Mouse (Mus musculus) liver, embryonic 15.5 days (tissue): ENCODE data around the gene Pnkd. TPM values are rescaled to one million over a fixed set of nuclear protein-coding genes. Genes with fewer than 3 reads are reported as not detected.

Experiments used
- ATAC-seq: fragments of 200-750 bp; cut with Nextera tagmentation; 2 replicates; pipeline ENCODE4 v1.8.0; 2017; ENCODE audit warnings: moderate number of reproducible peaks, mild to moderate bottlenecking, moderate library complexity; ENCODE audit not compliant: insufficient read depth
- H3K27ac ChIP-seq: fragments of 300-500 bp; sonication (generic); replicated peaks from 2 replicates; pipeline ENCODE4 v1.5.1; 2015; ENCODE audit warnings: mild to moderate bottlenecking, inconsistent platforms
- H3K27me3 ChIP-seq: fragments of 300-500 bp; sonication (generic); 2 replicates; pipeline ENCODE4 v1.6.1; 2015; ENCODE audit warnings: mild to moderate bottlenecking, inconsistent platforms
- H3K36me3 ChIP-seq: fragments of 300-500 bp; sonication (generic); replicated peaks from 2 replicates; pipeline ENCODE4 v1.6.1; 2015; ENCODE audit warnings: moderate library complexity, mild to moderate bottlenecking, inconsistent platforms
- H3K4me1 ChIP-seq: fragments of 300-500 bp; sonication (generic); replicated peaks from 2 replicates; pipeline ENCODE4 v1.6.1; 2015; ENCODE audit warnings: inconsistent platforms
- H3K4me2 ChIP-seq: fragments of 300-500 bp; sonication (generic); 2 replicates; pipeline ENCODE4 v1.6.1; 2015; ENCODE audit warnings: moderate library complexity, mild to moderate bottlenecking, inconsistent platforms
- H3K4me3 ChIP-seq: fragments of 300-500 bp; sonication (generic); replicated peaks from 2 replicates; pipeline ENCODE4 v1.5.1; 2015; ENCODE audit warnings: mild to moderate bottlenecking, inconsistent platforms
- H3K9ac ChIP-seq: fragments of 300-500 bp; sonication (generic); 2 replicates; pipeline ENCODE4 v1.6.1; 2015; ENCODE audit warnings: moderate library complexity, mild to moderate bottlenecking, inconsistent platforms
- H3K9me3 ChIP-seq: fragments of 300-500 bp; sonication (generic); replicated peaks from 2 replicates; pipeline ENCODE4 v1.6.1; 2016; ENCODE audit warnings: inconsistent platforms
- WGBS: fragments of 180-500 bp; shearing (Covaris S2); methylation state at CpG from one replicate; pipeline ENCODE4 v1.1.7; 2015; ENCODE audit warnings: mixed read lengths; ENCODE audit not compliant: insufficient replicate concordance; 5-methylcytosine and 5-hydroxymethylcytosine counted together
- polyA plus RNA-seq: library from polyadenylated mRNA; unstranded; fragments of >200 nt; fragmentation: Nextera tagmentation; extraction: Ambion mirVana; gene quantifications from 2 replicates; pipeline ENCODE4 v1.2.1, GENCODE M21; 2015

The Pnkd gene
- polyA plus RNA-seq, 1 experiment from 2014 or later: 32.0 TPM

- H3K27ac ChIP-seq: no peak overlapping the region
- H3K36me3 ChIP-seq: peaks cover 4% of the 10 kb centered on the region
- no peaks in the 10 kb centered on the region for H3K27me3 ChIP-seq
- peaks cover 88% of the 10 kb centered on the region for H3K4me1 ChIP-seq
- H3K4me3 ChIP-seq: no peak overlapping the region
- H3K9me3 ChIP-seq: no peaks in the 10 kb centered on the region
- WGBS: 60% methylated on average over 5 of the region's 5 CpGs
- H3K4me2 ChIP-seq: no peak overlapping the region
- ATAC-seq: no peak
- no peak overlapping the region for H3K9ac ChIP-seq
Measured at GRCm38 (mm10) chr1:74298996-74299395, 14.3 kb downstream of the Pnkd start.

GRCm38 (mm10) chr1:74300347-74301110, 15.8 kb downstream of the Pnkd start:
- Histone ChIP-seq H3K4me3 (no peak overlapping the region), H3K4me1 (peaks cover 85% of the 10 kb centered on the region), H3K27me3 (no peaks in the 10 kb centered on the region), H3K4me2 (no peak overlapping the region), H3K9me3 (no peaks in the 10 kb centered on the region), H3K9ac (no peak overlapping the region), H3K27ac (no peak overlapping the region), H3K36me3 (no peaks in the 10 kb centered on the region; the same call in 1 of the 2 replicates)
- no peak for ATAC-seq
- WGBS: 58% methylated on average over 6 of the region's 6 CpGs

- H3K4me1 ChIP-seq: peaks cover 77% of the 10 kb centered on the region
- WGBS: 82% methylated on average over 7 of the region's 7 CpGs
- H3K27ac ChIP-seq: no peak overlapping the region
- no peaks in the 10 kb centered on the region for H3K36me3 ChIP-seq
- 0 out of 2 replicates have a peak overlapping the region, but pooled peaks have one; percentile 84 for H3K4me2 ChIP-seq
- no peak overlapping the region for H3K9ac ChIP-seq
- no peaks in the 10 kb centered on the region for H3K27me3 ChIP-seq
- H3K9me3 ChIP-seq: no peaks in the 10 kb centered on the region
- H3K4me3 ChIP-seq: no peak overlapping the region
- ATAC-seq: no peak
Measured at GRCm38 (mm10) chr1:74302229-74302628, 17.5 kb downstream of the Pnkd start.

GRCm38 (mm10) chr1:74302835-74303234, 18.1 kb downstream of the Pnkd start:
- H3K27me3 ChIP-seq: no peaks in the 10 kb centered on the region
- no peak overlapping the region; the same call in 1 of the 2 replicates for H3K27ac ChIP-seq
- H3K9me3 ChIP-seq: no peaks in the 10 kb centered on the region
- H3K9ac ChIP-seq: no peak overlapping the region; the same call in 1 of the 2 replicates
- peak overlapping the region; percentile 84 for H3K4me2 ChIP-seq
- H3K36me3 ChIP-seq: no peaks in the 10 kb centered on the region
- H3K4me3 ChIP-seq: peak overlapping the region; percentile 71
- WGBS: 67% methylated on average over 2 of the region's 2 CpGs
- no peak for ATAC-seq
- peaks cover 77% of the 10 kb centered on the region for H3K4me1 ChIP-seq

- peak; percentile 88 for ATAC-seq
- WGBS: under 1% methylated on average over 56 of the region's 56 CpGs
Measured at GRCm38 (mm10) chr1:74303509-74304338, 19.0 kb downstream of the Pnkd start.

GRCm38 (mm10) chr1:74304339-74304790, 19.6 kb downstream of the Pnkd start:
- H3K9me3 ChIP-seq: no peaks in the 10 kb centered on the region
- H3K27me3 ChIP-seq: no peaks in the 10 kb centered on the region
- peak; percentile 18 for ATAC-seq
- peak overlapping the region; percentile 84 for H3K4me2 ChIP-seq
- peak overlapping the region; percentile 76 for H3K27ac ChIP-seq
- peak overlapping the region; percentile 73 for H3K9ac ChIP-seq
- peak overlapping the region; percentile 71 for H3K4me3 ChIP-seq
- 4% methylated on average over 12 of the region's 12 CpGs for whole genome bisulfite sequencing
- H3K36me3 ChIP-seq: no peaks in the 10 kb centered on the region
- H3K4me1 ChIP-seq: peaks cover 76% of the 10 kb centered on the region

More at GRCm38 (mm10) chr1:74303509-74304338, 19.0 kb downstream of the Pnkd start:
- Histone ChIP-seq H3K36me3 (no peaks in the 10 kb centered on the region), H3K4me3 (peak overlapping the region; percentile 71), H3K4me1 (peaks cover 77% of the 10 kb centered on the region), H3K9me3 (no peaks in the 10 kb centered on the region), H3K27me3 (no peaks in the 10 kb centered on the region), H3K9ac (peak overlapping the region; percentile 73), H3K4me2 (peak overlapping the region; percentile 84), H3K27ac (peak overlapping the region; percentile 76)

GRCm38 (mm10) chr1:74304946-74305345, 20.2 kb downstream of the Pnkd start:
- ATAC-seq: no peak
- Histone ChIP-seq H3K36me3 (no peaks in the 10 kb centered on the region), H3K4me1 (peaks cover 73% of the 10 kb centered on the region), H3K9ac (no peak overlapping the region), H3K4me3 (no peak overlapping the region), H3K27ac (0 out of 2 replicates have a peak overlapping the region, but pooled peaks have one; percentile 1), H3K27me3 (no peaks in the 10 kb centered on the region), H3K9me3 (no peaks in the 10 kb centered on the region), H3K4me2 (no peak overlapping the region)
- 69% methylated on average over 4 of the region's 4 CpGs for WGBS

GRCm38 (mm10) chr1:74305522-74305921, 20.8 kb downstream of the Pnkd start, which contains the start of gene Tmbim1:
Gene Tmbim1 (minus strand): TSS chr1:74305622.
- WGBS: 86% methylated on average over 2 of the region's 2 CpGs
- Histone ChIP-seq H3K27ac (peak within 1 kb of the TSS; percentile 76), H3K9ac (peak within 1 kb of the TSS; percentile 73; the same call in 1 of the 2 replicates), H3K9me3 (no peaks in the 10 kb centered on the region), H3K4me3 (peak within 1 kb of the TSS; percentile 71), H3K4me1 (peaks cover 70% of the 10 kb centered on the region), H3K4me2 (peak within 1 kb of the TSS; percentile 84), H3K36me3 (no peaks in the 10 kb centered on the region), H3K27me3 (no peaks in the 10 kb centered on the region)
- no peak for ATAC-seq

GRCm38 (mm10) chr1:74307146-74307545, 22.4 kb downstream of the Pnkd start:
- H3K4me2 ChIP-seq: no peak overlapping the region
- H3K4me1 ChIP-seq: peaks cover 63% of the 10 kb centered on the region
- H3K36me3 ChIP-seq: no peaks in the 10 kb centered on the region
- no peak overlapping the region for H3K9ac ChIP-seq
- peak overlapping the region; percentile 24; the same call in 1 of the 2 replicates for H3K27ac ChIP-seq
- no peaks in the 10 kb centered on the region for H3K9me3 ChIP-seq
- WGBS: 81% methylated on average over 1 of the region's 1 CpGs
- no peaks in the 10 kb centered on the region for H3K27me3 ChIP-seq
- no peak overlapping the region for H3K4me3 ChIP-seq
- no peak for ATAC-seq

- peaks cover 51% of the 10 kb centered on the region for H3K4me1 ChIP-seq
- no peaks in the 10 kb centered on the region for H3K27me3 ChIP-seq
- ATAC-seq: no peak
- no peak overlapping the region for H3K4me3 ChIP-seq
- no peak overlapping the region for H3K4me2 ChIP-seq
- 48% methylated on average over 10 of the region's 10 CpGs for WGBS
- H3K9me3 ChIP-seq: no peaks in the 10 kb centered on the region
- H3K9ac ChIP-seq: no peak overlapping the region
- H3K36me3 ChIP-seq: no peaks in the 10 kb centered on the region
- H3K27ac ChIP-seq: peak overlapping the region; percentile 24; the same call in 1 of the 2 replicates
Measured at GRCm38 (mm10) chr1:74308001-74308964, 23.6 kb downstream of the Pnkd start.
